Mouse (Mus musculus) heart, embryonic 14.5 days (tissue): Measurements from ENCODE around the gene Agap1. TPM values are rescaled to one million over a fixed set of nuclear protein-coding genes. Genes with fewer than 3 reads are reported as not detected.
A peak's percentile ranks its signal among the peaks of the same experiment; 100 is the strongest.

ENCODE experiments used
- ATAC-seq: fragments of 200-750 bp; cut with Nextera tagmentation; 2 replicates; pipeline ENCODE4 v1.8.0; 2017; ENCODE audit warnings: low read depth, moderate TSS enrichment; ENCODE audit not compliant: insufficient number of reproducible peaks, insufficient read depth, low FRiP score
- H3K27ac ChIP-seq, 2 experiments: fragments of 200-500 bp in 1 of 2; fragments of 300-500 bp in 1 of 2; sonication (generic) in 1 of 2; replicated peaks in 1 of 2; 2 replicates each; pipeline ENCODE4 v1.5.1; 2012 to 2014; ENCODE audit warnings: low read depth in 2 of 2, low read length in 2 of 2, control low read depth in 1 of 2, mild to moderate bottlenecking in 1 of 2, mixed read lengths in 1 of 2; ENCODE audit not compliant: control insufficient read depth in 1 of 2, insufficient read depth in 1 of 2
- H3K27me3 ChIP-seq: fragments of 300-500 bp; sonication (generic); 2 replicates; pipeline ENCODE4 v1.6.1; 2014; ENCODE audit warnings: mild to moderate bottlenecking, low read length, control low read depth; ENCODE audit not compliant: control insufficient read depth, insufficient read depth
- H3K36me3 ChIP-seq: fragments of 300-500 bp; sonication (generic); 2 replicates; pipeline ENCODE4 v1.6.1; 2014; ENCODE audit warnings: mild to moderate bottlenecking, control low read depth, low read length, mixed read lengths; ENCODE audit not compliant: control insufficient read depth, insufficient read depth
- H3K4me1 ChIP-seq, 2 experiments: fragments of 200-500 bp in 1 of 2; fragments of 300-500 bp in 1 of 2; sonication (generic) in 1 of 2; 2 replicates each; pipeline ENCODE4 v1.6.1; 2012 to 2014; ENCODE audit warnings: low read length in 2 of 2, control low read depth in 1 of 2, mixed read lengths in 1 of 2; ENCODE audit not compliant: control insufficient read depth in 2 of 2, insufficient read depth in 2 of 2
- H3K4me2 ChIP-seq: fragments of 300-500 bp; sonication (generic); 2 replicates; pipeline ENCODE4 v1.6.1; 2014; ENCODE audit warnings: mild to moderate bottlenecking, low read length
- H3K4me3 ChIP-seq, 2 experiments: fragments of 200-500 bp in 1 of 2; fragments of 300-500 bp in 1 of 2; sonication (generic) in 1 of 2; 2 replicates each; pipeline ENCODE4 v1.5.1; 2012 to 2014; ENCODE audit warnings: low read length in 2 of 2, mild to moderate bottlenecking in 2 of 2, control low read depth in 1 of 2, low read depth in 1 of 2, moderate library complexity in 1 of 2; ENCODE audit not compliant: control insufficient read depth in 1 of 2, insufficient read depth in 1 of 2
- H3K9ac ChIP-seq: fragments of 300-500 bp; sonication (generic); 2 replicates; pipeline ENCODE4 v1.6.1; 2014; ENCODE audit warnings: mild to moderate bottlenecking, low read length
- H3K9me3 ChIP-seq: fragments of 300-500 bp; sonication (generic); 2 replicates; pipeline ENCODE4 v1.6.1; 2016; ENCODE audit warnings: low read length, control low read depth; ENCODE audit not compliant: control insufficient read depth
- WGBS: fragments of 180-500 bp; shearing (Covaris S2); extraction: QIAGEN DNeasy Blood & Tissue Kit; methylation state at CpG from one replicate; pipeline ENCODE4 v1.1.7; 2014; 5-methylcytosine and 5-hydroxymethylcytosine counted together
- polyA plus RNA-seq: library from polyadenylated mRNA; unstranded; fragments of >200 nt; fragmentation: Nextera tagmentation; extraction: Ambion mirVana; gene quantifications from 2 replicates; pipeline ENCODE4 v1.2.1, GENCODE M21; 2014

Gene Agap1
- polyA plus RNA-seq, 1 experiment from 2014 or later, result 17.0 TPM

DNA sequence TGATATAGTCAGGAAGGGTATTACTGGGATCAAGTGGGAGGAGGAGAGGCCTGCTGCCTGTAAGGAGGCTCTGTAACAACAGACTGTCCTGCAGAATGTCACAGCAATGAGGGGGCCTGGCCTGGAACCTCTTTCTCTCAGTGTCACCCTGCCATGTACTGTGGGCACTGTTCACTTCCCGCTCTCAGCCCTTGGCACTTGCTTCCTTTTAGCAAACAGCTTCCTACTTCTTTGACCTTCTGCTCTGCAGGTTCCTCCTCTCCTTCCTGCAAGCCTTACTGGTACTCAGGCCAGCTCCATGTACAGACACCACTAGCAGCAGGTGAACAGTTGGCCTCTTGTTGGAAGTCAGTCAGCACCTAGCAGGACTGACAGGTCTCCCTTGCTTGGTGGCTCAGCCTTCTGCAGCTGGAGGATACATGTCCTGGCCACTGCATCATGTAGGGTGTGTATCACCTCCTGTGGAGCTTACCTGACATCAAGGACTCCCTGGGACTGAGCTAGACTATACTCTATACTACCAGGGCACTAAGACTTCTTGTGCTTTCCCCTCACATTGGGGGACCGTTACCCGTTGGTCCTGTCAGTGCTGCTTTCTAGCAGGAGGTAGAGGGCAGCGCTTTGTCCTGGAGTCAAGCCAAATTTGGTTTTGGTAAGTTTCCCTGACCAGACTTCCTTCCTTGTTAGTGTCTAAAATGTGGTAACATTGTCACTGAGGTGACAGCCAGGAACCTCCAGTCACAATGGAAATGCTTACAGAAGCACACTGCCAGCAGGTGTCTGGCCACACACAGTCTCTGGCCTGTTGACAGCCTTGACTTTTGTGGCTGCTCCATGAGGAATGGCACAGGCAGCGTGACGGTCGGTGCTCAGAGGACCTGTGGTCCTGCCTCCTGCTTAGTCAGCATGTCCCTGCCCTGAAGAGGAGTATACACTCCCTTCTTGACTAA, 120.6 kb downstream of the Agap1 start:
- no peaks in the 10 kb centered on the region for H3K27me3 ChIP-seq
- no peaks in the 10 kb centered on the region for H3K36me3 ChIP-seq
- ATAC-seq, result no peak
- H3K4me3 ChIP-seq, result no peak overlapping the region
- H3K27ac ChIP-seq, result 0 out of 4 replicates have a peak overlapping the region, but pooled peaks of 1 of the 2 experiments have one; percentile 14
- no peaks in the 10 kb centered on the region for H3K9me3 ChIP-seq
- 32% methylated on average over 7 of the region's 7 CpGs for WGBS
- no peak overlapping the region for H3K4me2 ChIP-seq
- H3K9ac ChIP-seq, result no peak overlapping the region
- H3K4me1 ChIP-seq, result peaks cover 35 to 40% of the 10 kb centered on the region in 2 experiments

DNA sequence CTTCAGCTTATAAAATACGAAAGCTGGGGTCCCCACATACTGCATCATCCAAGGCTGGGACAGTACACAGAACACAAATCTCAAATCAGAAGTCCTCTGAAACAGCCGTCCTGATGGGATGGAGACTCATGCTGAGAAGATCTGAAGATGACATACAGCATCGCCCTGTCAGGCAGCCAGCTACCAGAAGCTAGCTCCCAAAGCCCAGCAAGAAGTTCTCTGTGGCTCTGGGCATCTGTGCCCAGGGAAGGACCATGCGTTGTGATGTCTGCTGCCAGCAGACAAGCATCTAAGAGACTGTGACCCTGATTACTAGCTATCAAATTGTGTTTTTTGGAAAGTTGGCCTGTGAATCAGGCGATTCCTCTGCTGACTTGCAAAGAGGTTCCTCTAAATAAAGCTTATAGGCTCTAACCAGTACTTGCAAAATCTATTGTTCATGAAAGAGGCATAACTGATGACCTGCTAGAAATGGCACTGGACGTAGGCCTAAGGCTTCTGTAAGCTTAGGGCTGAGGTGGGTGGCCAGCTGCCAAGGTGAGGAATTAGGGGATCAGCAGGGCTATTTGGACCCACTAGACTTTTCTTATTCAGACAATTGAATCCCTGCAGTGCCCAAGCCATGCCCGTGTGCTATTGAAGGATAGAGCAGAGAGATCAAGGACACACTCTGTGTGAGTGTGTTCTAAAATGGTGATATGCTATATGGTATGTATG, 121.7 kb downstream of the Agap1 start:
- Histone ChIP-seq H3K4me1 (peaks cover 26 to 32% of the 10 kb centered on the region in 2 experiments), H3K27ac (peak overlapping the region; percentile 80 to 91), H3K36me3 (no peaks in the 10 kb centered on the region), H3K27me3 (no peaks in the 10 kb centered on the region), H3K9ac (0 out of 2 replicates have a peak overlapping the region, but pooled peaks have one; percentile 14), H3K4me3 (no peak overlapping the region), H3K9me3 (no peaks in the 10 kb centered on the region), H3K4me2 (peak overlapping the region; percentile 31; the same call in 1 of the 2 replicates)
- 60% methylated on average over 7 of the region's 7 CpGs for WGBS
- no peak for ATAC-seq

DNA sequence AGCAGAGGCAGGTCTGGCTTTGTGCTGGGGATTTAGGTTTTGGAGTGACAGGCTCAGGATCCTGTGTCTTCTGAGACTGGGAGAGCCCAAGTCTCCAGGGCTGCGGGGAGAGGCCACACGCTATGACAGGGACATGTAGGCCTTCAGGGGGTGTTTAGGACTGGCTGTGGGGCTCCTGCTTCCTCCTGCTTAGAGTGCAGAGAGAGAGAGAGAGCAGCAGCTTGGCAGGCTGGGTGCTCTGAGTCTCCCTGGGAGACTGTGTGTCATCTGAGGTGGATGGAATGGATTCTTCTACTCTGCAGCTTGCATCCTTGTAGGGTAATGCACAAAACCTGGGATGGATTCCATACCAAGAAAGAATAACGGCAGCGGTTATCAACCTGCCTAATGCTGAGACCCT, 122.4 kb downstream of the Agap1 start:
- no peaks in the 10 kb centered on the region for H3K36me3 ChIP-seq

DNA sequence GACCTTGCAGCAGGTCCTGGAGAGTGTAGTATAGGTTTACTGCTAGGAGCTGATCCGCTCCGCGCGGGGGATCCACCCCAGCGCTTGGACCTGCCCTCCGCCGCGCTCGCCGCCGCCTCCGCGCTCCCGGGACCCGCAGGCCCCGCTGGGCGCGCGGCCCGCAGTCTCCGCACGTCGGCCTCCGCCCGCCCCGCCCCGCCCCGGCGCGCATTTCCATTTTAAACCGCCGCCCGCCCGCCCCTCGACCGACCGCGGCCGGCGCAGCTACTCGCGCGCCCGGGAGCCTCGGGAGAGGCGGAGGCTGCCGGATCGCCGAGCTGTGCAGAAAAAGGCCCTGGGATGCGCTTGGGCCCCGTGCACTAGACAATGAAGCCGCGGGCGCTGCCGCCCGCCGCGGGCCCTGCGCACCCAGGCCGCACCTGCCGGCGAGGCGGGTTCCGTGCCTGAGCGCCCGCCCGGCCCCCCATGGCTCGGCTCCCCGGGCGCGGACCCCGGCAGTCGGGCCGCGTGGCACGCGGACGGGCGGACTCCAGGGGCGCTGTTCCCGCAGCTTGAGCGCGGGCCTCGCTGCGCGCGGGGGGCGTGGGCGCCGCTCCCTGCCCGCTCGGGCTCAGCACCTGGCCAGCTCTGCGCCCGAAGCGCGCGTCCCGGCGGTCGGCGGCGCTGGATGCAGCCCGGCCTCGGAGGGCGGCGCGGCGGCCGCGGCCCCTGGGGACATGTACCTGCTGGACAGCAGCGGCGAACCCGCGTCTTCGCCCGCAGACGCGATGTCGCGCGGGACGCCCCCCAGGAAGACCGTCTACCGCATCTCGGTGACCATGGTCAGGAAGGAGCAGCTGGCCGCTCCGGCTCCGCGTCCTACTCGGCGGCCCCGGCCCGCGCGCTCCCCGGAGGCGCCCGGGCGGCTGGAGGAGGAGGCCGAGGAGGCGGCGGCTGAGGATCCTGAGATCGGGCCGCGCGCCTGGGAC, 125.7 kb downstream of the Agap1 start:
- Histone ChIP-seq H3K9ac (peak overlapping the region; percentile 73), H3K4me2 (peak overlapping the region; percentile 100), H3K36me3 (no peaks in the 10 kb centered on the region), H3K4me3 (peak overlapping the region; percentile 75 to 81), H3K27me3 (peaks cover 7% of the 10 kb centered on the region), H3K27ac (peak overlapping the region in 1 of 2 experiments; percentile 63; a peak in 1 of 4 replicates), H3K9me3 (no peaks in the 10 kb centered on the region), H3K4me1 (peaks cover 20 to 29% of the 10 kb centered on the region in 2 experiments)
- ATAC-seq, result peak; percentile 76
- WGBS, result under 1% methylated on average over 126 of the region's 146 CpGs

More for the DNA sequence above, 122.4 kb downstream of the Agap1 start:
- Histone ChIP-seq H3K27ac (peak overlapping the region; percentile 80 to 91), H3K27me3 (peaks cover 4% of the 10 kb centered on the region), H3K4me3 (no peak overlapping the region), H3K4me2 (peak overlapping the region; percentile 31), H3K4me1 (peaks cover 28 to 37% of the 10 kb centered on the region in 2 experiments), H3K9ac (0 out of 2 replicates have a peak overlapping the region, but pooled peaks have one; percentile 14), H3K9me3 (no peaks in the 10 kb centered on the region)
- no peak for ATAC-seq
- 12% methylated on average over 4 of the region's 4 CpGs for WGBS

DNA sequence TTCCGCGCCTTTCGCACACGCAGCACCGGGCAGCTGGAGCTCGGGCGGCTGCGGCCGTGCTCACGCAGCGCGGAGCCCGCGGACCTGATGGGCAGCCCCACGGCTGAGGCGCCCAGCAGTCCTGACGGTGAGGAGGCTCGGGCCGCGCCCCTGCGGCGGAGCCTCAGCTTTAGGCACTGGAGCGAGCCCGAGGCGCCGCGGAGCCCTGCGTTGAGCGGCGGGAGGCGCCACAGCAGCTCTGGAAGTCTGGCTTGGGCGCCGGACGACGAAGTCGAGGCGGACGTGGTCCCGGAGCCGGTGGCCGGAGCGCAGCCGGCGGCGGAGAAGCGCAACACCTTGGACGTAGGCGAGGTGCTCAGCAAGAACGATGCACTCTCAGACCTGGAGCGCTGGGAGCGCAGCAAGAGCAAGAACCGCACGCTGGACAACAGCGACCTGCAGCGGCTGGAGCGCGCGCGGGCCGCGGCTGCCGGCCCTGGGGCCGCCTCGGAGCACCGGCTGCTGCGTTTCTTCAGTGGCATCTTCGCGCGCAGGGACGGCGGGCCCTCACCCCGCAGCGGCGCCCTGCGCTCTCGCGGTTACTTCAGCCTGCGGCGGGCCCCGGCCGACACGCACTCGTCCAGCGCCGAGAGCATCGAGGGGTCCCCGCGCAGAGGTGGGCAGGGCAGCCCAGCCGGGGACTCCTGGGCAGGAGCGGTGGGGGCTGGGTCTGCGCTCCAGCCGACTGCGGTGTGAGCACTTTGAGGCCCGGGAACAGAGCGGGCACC, 126.6 kb downstream of the Agap1 start:
- Histone ChIP-seq H3K27ac (no peak overlapping the region), H3K36me3 (no peaks in the 10 kb centered on the region), H3K4me1 (peaks cover 13 to 21% of the 10 kb centered on the region in 2 experiments), H3K9ac (peak overlapping the region; percentile 73), H3K27me3 (peaks cover 7% of the 10 kb centered on the region), H3K4me3 (peak overlapping the region; percentile 75 to 81), H3K9me3 (no peaks in the 10 kb centered on the region), H3K4me2 (peak overlapping the region; percentile 100)
- WGBS, result under 1% methylated on average over 94 of the region's 95 CpGs
- peak; percentile 24; the same call in 1 of the 2 replicates for ATAC-seq

DNA sequence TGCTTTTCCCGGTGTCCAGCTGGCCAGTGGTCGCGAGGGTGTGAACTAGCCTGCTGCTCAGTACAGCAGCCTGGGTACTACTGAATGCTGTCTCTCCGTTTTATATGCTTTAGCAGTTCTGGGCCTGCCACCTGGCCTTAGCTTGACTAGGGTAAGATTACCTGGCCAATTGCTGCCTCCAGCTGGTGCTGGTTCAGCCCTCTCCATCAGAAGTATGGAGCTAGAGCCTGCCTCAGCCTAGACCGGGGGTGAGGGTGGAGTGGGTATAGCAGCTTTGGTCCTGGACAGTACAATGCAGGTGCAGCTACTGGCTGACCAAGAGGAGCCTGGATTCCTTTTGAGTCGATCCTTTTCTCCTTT, 127.1 kb downstream of the Agap1 start:
- Histone ChIP-seq H3K27ac (no peak overlapping the region), H3K27me3 (peaks cover 7% of the 10 kb centered on the region), H3K9ac (peak overlapping the region; percentile 73), H3K4me2 (peak overlapping the region; percentile 100), H3K4me1 (peaks cover 10 to 19% of the 10 kb centered on the region in 2 experiments), H3K9me3 (no peaks in the 10 kb centered on the region), H3K4me3 (peak overlapping the region; percentile 75 to 81), H3K36me3 (no peaks in the 10 kb centered on the region)
- ATAC-seq, result no peak
- WGBS, result 26% methylated on average over 6 of the region's 6 CpGs
